Mouse (Mus musculus) embryonic facial prominence, embryonic 13.5 days (tissue): ENCODE measurements around the gene Usp42. TPM values are rescaled to one million over a fixed set of nuclear protein-coding genes. Genes with fewer than 3 reads are reported as not detected.

Experiments
- ATAC-seq: fragments of 200-750 bp; cut with Nextera tagmentation; 2 replicates; pipeline ENCODE4 v1.8.0; 2017; ENCODE audit warnings: low read depth; ENCODE audit not compliant: insufficient number of reproducible peaks, insufficient read depth, low FRiP score, low TSS enrichment
- H3K27ac ChIP-seq: fragments of 300-500 bp; sonication (generic); 2 replicates; pipeline ENCODE4 v1.5.1; 2015; ENCODE audit warnings: moderate library complexity, mild to moderate bottlenecking, inconsistent platforms
- H3K27me3 ChIP-seq: fragments of 300-500 bp; sonication (generic); 2 replicates; pipeline ENCODE4 v1.6.1; 2015; ENCODE audit warnings: mild to moderate bottlenecking, inconsistent platforms
- H3K36me3 ChIP-seq: fragments of 300-500 bp; sonication (generic); 2 replicates; pipeline ENCODE4 v1.6.1; 2015; ENCODE audit warnings: mild to moderate bottlenecking, inconsistent platforms
- H3K4me1 ChIP-seq: fragments of 300-500 bp; sonication (generic); 2 replicates; pipeline ENCODE4 v1.6.1; 2015; ENCODE audit warnings: inconsistent platforms
- H3K4me2 ChIP-seq: fragments of 300-500 bp; sonication (generic); 2 replicates; pipeline ENCODE4 v1.6.1; 2015; ENCODE audit warnings: moderate library complexity, mild to moderate bottlenecking, inconsistent platforms
- H3K4me3 ChIP-seq: fragments of 300-500 bp; sonication (generic); 2 replicates; pipeline ENCODE4 v1.5.1; 2015; ENCODE audit warnings: mild to moderate bottlenecking, inconsistent platforms
- H3K9ac ChIP-seq: fragments of 300-500 bp; sonication (generic); 2 replicates; pipeline ENCODE4 v1.6.1; 2015; ENCODE audit warnings: mild to moderate bottlenecking, inconsistent platforms
- H3K9me3 ChIP-seq: fragments of 300-500 bp; sonication (generic); 2 replicates; pipeline ENCODE4 v1.6.1; 2016; ENCODE audit warnings: inconsistent platforms
- WGBS: fragments of 180-500 bp; shearing (Covaris S2); methylation state at CpG from one replicate; pipeline ENCODE4 v1.1.7; 2015; ENCODE audit warnings: mixed read lengths; 5-methylcytosine and 5-hydroxymethylcytosine counted together
- polyA plus RNA-seq: library from polyadenylated mRNA; unstranded; fragments of >200 nt; fragmentation: Nextera tagmentation; extraction: Ambion mirVana; gene quantifications from 2 replicates; pipeline ENCODE4 v1.2.1, GENCODE M21; 2015

Usp42 gene
- polyA plus RNA-seq, 1 experiment from 2014 or later = 24.2 TPM

DNA sequence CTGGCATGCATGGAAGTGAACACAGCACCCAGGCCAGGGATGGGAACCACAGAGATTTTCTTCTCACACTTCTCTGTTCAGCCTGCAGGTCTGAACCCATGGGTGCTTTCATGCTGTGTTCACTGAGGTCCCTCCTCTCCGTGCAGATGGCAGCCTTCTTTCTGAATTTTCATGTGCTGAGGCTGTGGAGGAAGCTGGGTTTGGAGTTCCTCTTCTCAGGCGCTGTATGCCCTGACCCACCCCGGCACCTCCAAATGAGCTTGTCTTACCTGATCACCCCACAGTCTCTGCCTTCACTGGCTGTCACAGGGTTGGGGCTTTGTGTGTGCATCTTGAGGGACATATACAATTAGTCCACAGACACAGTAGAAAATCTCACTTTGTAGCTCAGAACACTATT lies 44.5 kb downstream of the Usp42 start:
- Histone ChIP-seq H3K4me2 (no peak overlapping the region), H3K4me3 (no peak overlapping the region), H3K9ac (no peak overlapping the region), H3K36me3 (peaks cover 39% of the 10 kb centered on the region), H3K4me1 (peaks cover 19% of the 10 kb centered on the region), H3K27ac (no peak overlapping the region), H3K27me3 (no peaks in the 10 kb centered on the region), H3K9me3 (no peaks in the 10 kb centered on the region)
- no peak for ATAC-seq
- 96% methylated on average over 3 of the region's 3 CpGs for WGBS

DNA sequence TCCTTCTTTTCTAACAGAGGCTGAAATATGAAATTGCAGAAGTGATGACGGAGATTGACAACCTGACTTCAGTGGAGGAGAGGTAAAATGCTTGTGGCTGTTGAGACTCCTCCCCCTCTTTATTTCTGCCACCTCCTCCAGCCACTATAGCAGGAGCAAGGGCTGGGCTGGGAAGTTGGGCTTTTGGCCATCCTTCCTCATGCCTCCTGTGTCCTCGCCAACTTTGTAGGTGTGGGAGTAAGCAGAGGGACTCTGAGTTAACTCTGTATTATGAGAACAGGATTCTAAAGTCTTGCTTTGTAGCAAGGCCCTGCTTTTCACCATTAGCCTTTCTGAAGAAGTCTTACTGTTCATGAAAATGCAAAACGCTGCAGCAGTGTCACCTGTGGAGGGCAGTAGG lies 45.6 kb downstream of the Usp42 start:
- no peak for ATAC-seq
- no peak overlapping the region for H3K4me2 ChIP-seq
- peaks cover 28% of the 10 kb centered on the region for H3K36me3 ChIP-seq
- peaks cover 21% of the 10 kb centered on the region for H3K4me1 ChIP-seq
- H3K9ac ChIP-seq = no peak overlapping the region
- no peak overlapping the region for H3K4me3 ChIP-seq
- H3K27ac ChIP-seq = no peak overlapping the region
- WGBS = 92% methylated on average over 3 of the region's 3 CpGs
- H3K9me3 ChIP-seq = no peaks in the 10 kb centered on the region
- no peaks in the 10 kb centered on the region for H3K27me3 ChIP-seq

DNA sequence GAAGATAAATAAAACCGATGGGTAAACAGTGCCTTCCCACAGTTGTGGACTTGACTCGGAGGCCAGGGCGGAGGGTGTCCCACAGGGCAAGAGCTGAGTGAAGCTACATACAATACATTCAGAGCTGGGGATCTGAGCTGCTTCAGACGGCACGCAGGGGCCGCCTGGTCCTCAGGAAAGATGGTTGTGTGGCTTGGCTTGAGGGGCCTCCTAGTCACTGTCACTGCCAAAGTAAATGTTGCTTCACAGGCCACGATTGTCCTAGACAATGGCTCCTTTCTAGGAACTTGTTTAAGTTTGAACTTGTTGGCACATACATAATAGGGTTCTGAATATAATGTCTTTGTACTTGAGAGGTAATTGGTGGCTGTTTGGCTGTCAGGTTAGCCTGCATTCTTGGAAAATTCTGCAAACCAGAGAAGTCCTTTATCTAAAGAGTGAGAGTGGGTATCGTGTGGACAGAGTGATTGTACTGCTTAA lies 47.1 kb downstream of the Usp42 start:
- H3K4me1 ChIP-seq = peaks cover 22% of the 10 kb centered on the region
- peaks cover 26% of the 10 kb centered on the region for H3K36me3 ChIP-seq
- no peak for ATAC-seq
- H3K4me2 ChIP-seq = no peak overlapping the region
- H3K4me3 ChIP-seq = no peak overlapping the region
- H3K27ac ChIP-seq = no peak overlapping the region
- no peaks in the 10 kb centered on the region for H3K9me3 ChIP-seq
- H3K27me3 ChIP-seq = no peaks in the 10 kb centered on the region
- H3K9ac ChIP-seq = no peak overlapping the region
- 86% methylated on average over 8 of the region's 8 CpGs for WGBS

GRCm38 (mm10) chr5:143683696-143684095 lies 48.4 kb downstream of the Usp42 start:
- Histone ChIP-seq H3K36me3 (peaks cover 26% of the 10 kb centered on the region), H3K4me2 (no peak overlapping the region), H3K4me1 (peaks cover 23% of the 10 kb centered on the region), H3K9me3 (no peaks in the 10 kb centered on the region), H3K27me3 (no peaks in the 10 kb centered on the region), H3K27ac (no peak overlapping the region), H3K9ac (0 out of 2 replicates have a peak overlapping the region, but pooled peaks have one; percentile 11), H3K4me3 (no peak overlapping the region)
- no peak for ATAC-seq
- WGBS = 57% methylated on average over 6 of the region's 6 CpGs

DNA sequence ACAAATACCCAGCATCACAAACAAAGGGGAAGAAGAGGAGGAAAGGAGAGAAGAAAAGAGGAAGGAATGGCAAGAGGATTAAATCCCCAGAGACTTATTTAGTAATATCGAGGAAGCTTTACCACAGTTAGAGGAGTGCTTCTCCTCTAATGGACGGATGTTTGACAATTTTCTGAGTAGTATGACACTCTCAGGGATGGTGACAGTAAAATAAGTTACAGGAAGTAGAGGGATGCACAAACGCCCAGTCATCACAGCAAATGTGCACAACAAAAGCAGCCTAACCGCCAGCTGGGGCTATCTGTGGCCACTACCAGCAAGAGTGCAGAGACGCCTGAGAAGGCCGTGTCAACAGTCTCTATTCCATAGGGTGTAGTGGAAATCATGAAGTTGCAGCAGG lies 52.4 kb downstream of the Usp42 start:
- no peak overlapping the region for H3K9ac ChIP-seq
- H3K4me3 ChIP-seq = no peak overlapping the region
- H3K27me3 ChIP-seq = no peaks in the 10 kb centered on the region
- 62% methylated on average over 6 of the region's 6 CpGs for WGBS
- peaks cover 45% of the 10 kb centered on the region for H3K4me1 ChIP-seq
- no peak overlapping the region for H3K4me2 ChIP-seq
- no peaks in the 10 kb centered on the region; the same call in 1 of the 2 replicates for H3K36me3 ChIP-seq
- ATAC-seq = no peak
- no peak overlapping the region for H3K27ac ChIP-seq
- no peaks in the 10 kb centered on the region for H3K9me3 ChIP-seq

GRCm38 (mm10) chr5:143678634-143679271 lies 53.3 kb downstream of the Usp42 start:
- no peaks in the 10 kb centered on the region for H3K36me3 ChIP-seq
- no peaks in the 10 kb centered on the region for H3K9me3 ChIP-seq
- no peak overlapping the region for H3K4me3 ChIP-seq
- 59% methylated on average over 6 of the region's 6 CpGs for WGBS
- no peaks in the 10 kb centered on the region for H3K27me3 ChIP-seq
- no peak for ATAC-seq
- peaks cover 48% of the 10 kb centered on the region for H3K4me1 ChIP-seq
- no peak overlapping the region for H3K4me2 ChIP-seq
- H3K9ac ChIP-seq = 0 out of 2 replicates have a peak overlapping the region, but pooled peaks have one; percentile 40
- no peak overlapping the region for H3K27ac ChIP-seq

GRCm38 (mm10) chr5:143677363-143677762 lies 54.7 kb downstream of the Usp42 start:
- H3K9ac ChIP-seq = no peak overlapping the region
- H3K27me3 ChIP-seq = no peaks in the 10 kb centered on the region
- no peaks in the 10 kb centered on the region for H3K9me3 ChIP-seq
- H3K36me3 ChIP-seq = no peaks in the 10 kb centered on the region
- H3K4me1 ChIP-seq = peaks cover 45% of the 10 kb centered on the region
- WGBS = 87% methylated on average over 4 of the region's 4 CpGs
- no peak for ATAC-seq
- H3K27ac ChIP-seq = no peak overlapping the region
- H3K4me3 ChIP-seq = no peak overlapping the region
- no peak overlapping the region for H3K4me2 ChIP-seq

DNA sequence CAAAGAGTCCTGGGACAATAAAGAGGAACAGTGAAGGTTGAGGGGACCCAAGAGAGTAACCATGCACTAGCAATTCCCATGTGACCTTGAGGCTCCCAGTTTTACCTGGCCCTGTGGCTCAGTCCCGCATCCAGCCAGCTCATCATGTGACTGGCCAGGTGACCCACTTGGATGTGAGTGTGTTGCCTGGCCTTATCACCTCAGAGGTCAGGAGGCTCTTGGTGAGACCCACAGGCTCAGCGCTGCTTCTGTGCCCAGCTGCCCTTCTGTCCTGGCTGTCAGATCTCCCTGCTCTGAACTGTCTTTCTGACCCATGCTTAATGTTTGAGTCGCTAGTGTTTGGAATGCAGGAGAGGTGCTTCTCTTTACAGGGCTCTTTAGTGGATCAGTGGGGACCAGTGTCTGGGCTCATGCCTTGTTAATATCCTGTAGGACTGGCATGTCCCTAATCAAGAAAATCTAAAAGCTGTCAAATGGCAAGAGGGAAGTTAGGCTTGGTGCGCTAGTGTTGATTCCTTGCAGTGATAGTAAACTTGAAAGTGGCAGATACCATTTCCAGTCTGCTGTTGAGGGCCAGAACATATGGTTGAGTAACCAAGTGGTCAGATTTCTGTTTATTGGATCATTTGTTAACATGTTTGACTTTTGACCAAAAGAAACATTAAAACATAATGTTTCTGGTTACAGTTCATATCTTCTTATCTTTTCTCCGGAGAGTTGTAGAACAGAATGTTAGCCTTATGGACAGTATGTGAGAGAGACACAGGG lies 55.7 kb downstream of the Usp42 start:
- Histone ChIP-seq H3K27ac (no peak overlapping the region), H3K4me1 (peaks cover 49% of the 10 kb centered on the region)
- 71% methylated on average over 5 of the region's 5 CpGs for WGBS

GRCm38 (mm10) chr5:143674576-143674975 lies 57.5 kb downstream of the Usp42 start:
- H3K4me2 ChIP-seq = no peak overlapping the region
- H3K9me3 ChIP-seq = no peaks in the 10 kb centered on the region
- no peaks in the 10 kb centered on the region for H3K36me3 ChIP-seq
- H3K4me3 ChIP-seq = no peak overlapping the region
- no peak overlapping the region for H3K9ac ChIP-seq
- H3K27me3 ChIP-seq = no peaks in the 10 kb centered on the region
- WGBS = 76% methylated on average over 5 of the region's 5 CpGs
- H3K27ac ChIP-seq = no peak overlapping the region
- H3K4me1 ChIP-seq = peaks cover 53% of the 10 kb centered on the region
- no peak for ATAC-seq

More for the DNA sequence above, 55.7 kb downstream of the Usp42 start:
- Histone ChIP-seq H3K4me3 (no peak overlapping the region), H3K9me3 (no peaks in the 10 kb centered on the region), H3K4me2 (no peak overlapping the region), H3K9ac (0 out of 2 replicates have a peak overlapping the region, but pooled peaks have one; percentile 32), H3K27me3 (no peaks in the 10 kb centered on the region), H3K36me3 (no peaks in the 10 kb centered on the region)
- ATAC-seq = no peak

DNA sequence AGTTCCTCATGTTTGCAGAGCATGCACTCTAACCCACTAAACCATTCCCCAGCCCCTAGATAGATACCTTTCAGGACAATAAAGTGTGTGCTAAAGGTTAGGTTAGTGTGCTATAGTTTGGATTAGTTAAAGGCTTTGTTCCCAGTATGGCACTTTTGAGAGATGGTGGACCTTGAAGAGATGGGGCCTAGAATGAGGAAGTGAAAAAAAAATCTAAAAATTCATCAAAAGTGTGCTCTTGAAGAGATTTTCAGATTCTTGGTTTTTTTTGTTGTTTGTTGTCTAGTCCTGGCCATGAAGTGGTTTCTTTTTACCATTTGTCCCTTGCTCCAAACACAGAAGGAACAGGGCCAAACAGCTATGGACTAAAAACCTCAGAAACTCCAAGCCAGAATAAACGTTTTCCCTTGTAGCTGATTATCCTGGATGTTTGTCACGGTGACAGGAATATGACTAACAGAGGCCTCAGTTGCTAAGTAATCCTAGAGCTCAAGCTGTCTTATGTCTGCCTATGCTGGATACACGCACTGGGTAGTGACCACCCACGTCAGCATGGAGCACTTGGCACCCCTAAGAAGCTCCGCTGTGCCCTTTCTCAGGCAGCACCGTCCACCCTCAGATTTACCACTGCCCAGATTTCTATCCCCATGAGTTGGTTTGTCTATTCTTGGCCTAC lies 61.2 kb downstream of the Usp42 start:
- H3K27ac ChIP-seq = peak overlapping the region; percentile 8; the same call in 1 of the 2 replicates
- ATAC-seq = no peak
- H3K4me3 ChIP-seq = no peak overlapping the region
- H3K36me3 ChIP-seq = no peaks in the 10 kb centered on the region
- 78% methylated on average over 6 of the region's 6 CpGs for WGBS
- no peak overlapping the region for H3K9ac ChIP-seq
- H3K4me1 ChIP-seq = peaks cover 38% of the 10 kb centered on the region
- no peaks in the 10 kb centered on the region for H3K27me3 ChIP-seq
- H3K9me3 ChIP-seq = no peaks in the 10 kb centered on the region
- H3K4me2 ChIP-seq = no peak overlapping the region

DNA sequence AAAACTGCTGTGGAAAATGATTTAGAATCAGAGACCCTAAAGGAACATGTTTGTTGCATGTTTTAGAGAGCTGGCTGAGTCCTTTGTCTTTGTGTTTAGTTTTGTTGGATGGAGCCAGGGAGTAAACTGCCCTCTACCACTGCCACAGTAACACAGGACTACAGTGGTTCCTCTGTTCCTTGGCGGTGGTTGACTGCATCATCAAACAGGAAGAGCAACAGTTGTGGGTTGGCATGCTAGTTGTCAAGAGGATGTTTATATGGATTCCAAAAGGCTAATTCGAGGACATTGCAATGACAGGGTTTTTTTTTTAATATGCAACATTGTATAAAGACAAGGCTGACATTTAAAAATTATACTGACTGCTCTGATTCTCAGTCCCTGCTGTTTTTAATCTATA lies 62.2 kb downstream of the Usp42 start:
- peaks cover 37% of the 10 kb centered on the region for H3K4me1 ChIP-seq
- WGBS = 55% methylated on average over 2 of the region's 2 CpGs
- no peak overlapping the region for H3K4me2 ChIP-seq
- no peak for ATAC-seq
- no peaks in the 10 kb centered on the region for H3K36me3 ChIP-seq
- peak overlapping the region; percentile 57; the same call in 1 of the 2 replicates for H3K27ac ChIP-seq
- H3K4me3 ChIP-seq = no peak overlapping the region
- no peaks in the 10 kb centered on the region for H3K27me3 ChIP-seq
- H3K9ac ChIP-seq = no peak overlapping the region
- H3K9me3 ChIP-seq = no peaks in the 10 kb centered on the region
